Mouse (Mus musculus) forebrain, embryonic 12.5 days (tissue): Measurements from ENCODE around the gene Slc2a8. TPM values are rescaled to one million over a fixed set of nuclear protein-coding genes. Genes with fewer than 3 reads are reported as not detected.
"Not testable (repeated sequence)": the region's sequence is repeated elsewhere in the genome, so short reads cannot be mapped to it uniquely, and the experiment has no call there.

Experiments
- ATAC-seq: fragments of 200-750 bp; cut with Nextera tagmentation; 2 replicates; pipeline ENCODE4 v1.8.0; 2017; ENCODE audit warnings: moderate TSS enrichment; ENCODE audit not compliant: low FRiP score
- H3K27ac ChIP-seq: fragments of 300-500 bp; sonication (generic); 2 replicates; pipeline ENCODE4 v1.5.1; 2016; ENCODE audit warnings: mild to moderate bottlenecking
- H3K27me3 ChIP-seq: fragments of 300-500 bp; sonication (generic); 2 replicates; pipeline ENCODE4 v1.6.1; 2016; ENCODE audit warnings: mild to moderate bottlenecking
- H3K36me3 ChIP-seq: fragments of 300-500 bp; sonication (generic); replicated peaks from 2 replicates; pipeline ENCODE4 v1.6.1; 2016; ENCODE audit warnings: mild to moderate bottlenecking
- H3K4me1 ChIP-seq: fragments of 300-500 bp; sonication (generic); 2 replicates; pipeline ENCODE4 v1.6.1; 2016
- H3K4me2 ChIP-seq: fragments of 300-500 bp; sonication (generic); 2 replicates; pipeline ENCODE4 v1.6.1; 2016; ENCODE audit warnings: mild to moderate bottlenecking, moderate library complexity
- H3K4me3 ChIP-seq: fragments of 300-500 bp; sonication (generic); replicated peaks from 2 replicates; pipeline ENCODE4 v1.5.1; 2016; ENCODE audit warnings: mild to moderate bottlenecking
- H3K9ac ChIP-seq: fragments of 300-500 bp; sonication (generic); 2 replicates; pipeline ENCODE4 v1.6.1; 2016; ENCODE audit warnings: mild to moderate bottlenecking
- H3K9me3 ChIP-seq: fragments of 300-500 bp; sonication (generic); 2 replicates; pipeline ENCODE4 v1.6.1; 2016
- WGBS: fragments of 180-500 bp; shearing (Covaris S2); methylation state at CpG from one replicate; pipeline ENCODE4 v1.1.7; 2016; 5-methylcytosine and 5-hydroxymethylcytosine counted together
- polyA plus RNA-seq: library from polyadenylated mRNA; unstranded; fragments of >200 nt; fragmentation: Nextera tagmentation; extraction: Ambion mirVana; gene quantifications from 2 replicates; pipeline ENCODE4 v1.2.1, GENCODE M21; 2016

Slc2a8 gene
- polyA plus RNA-seq = 14.4 and 16.3 TPM in 2 replicates

GRCm38 (mm10) chr2:32981725-32982271 lies at the start of gene Slc2a8:
Slc2a8 (minus strand) TSS chr2:32982083.
- Histone ChIP-seq H3K4me3 (peak within 1 kb of the TSS; percentile 74), H3K4me1 (peaks cover 25% of the 10 kb centered on the region), H3K9me3 (no peaks in the 10 kb centered on the region), H3K36me3 (no peaks in the 10 kb centered on the region), H3K4me2 (peak within 1 kb of the TSS; percentile 95), H3K27me3 (peaks cover 12% of the 10 kb centered on the region), H3K27ac (peak within 1 kb of the TSS; percentile 66; the same call in 1 of the 2 replicates), H3K9ac (peak within 1 kb of the TSS; percentile 91)
- ATAC-seq = peak; percentile 98
- WGBS = under 1% methylated on average over 49 of the region's 50 CpGs

GRCm38 (mm10) chr2:33025040-33025439 lies 43.2 kb upstream of the Slc2a8 start:
- Histone ChIP-seq H3K27me3 (no peaks in the 10 kb centered on the region), H3K27ac (no peak overlapping the region), H3K9me3 (no peaks in the 10 kb centered on the region), H3K9ac (no peak overlapping the region), H3K4me1 (no peaks in the 10 kb centered on the region), H3K36me3 (no peaks in the 10 kb centered on the region), H3K4me2 (no peak overlapping the region), H3K4me3 (no peak overlapping the region)
- no peak for ATAC-seq
- 90% methylated on average over 4 of the region's 4 CpGs for WGBS

GRCm38 (mm10) chr2:33024564-33024963 lies 42.7 kb upstream of the Slc2a8 start:
- Histone ChIP-seq H3K9ac (no peak overlapping the region), H3K4me3 (no peak overlapping the region), H3K27me3 (no peaks in the 10 kb centered on the region), H3K27ac (no peak overlapping the region), H3K4me2 (no peak overlapping the region), H3K36me3 (no peaks in the 10 kb centered on the region), H3K9me3 (no peaks in the 10 kb centered on the region), H3K4me1 (no peaks in the 10 kb centered on the region)
- no peak for ATAC-seq
- 77% methylated on average over 10 of the region's 10 CpGs for WGBS

- H3K4me2 ChIP-seq = no peak overlapping the region
- no peaks in the 10 kb centered on the region for H3K9me3 ChIP-seq
- H3K4me3 ChIP-seq = no peak overlapping the region
- no peak overlapping the region for H3K27ac ChIP-seq
- WGBS = 84% methylated on average over 6 of the region's 6 CpGs
- H3K9ac ChIP-seq = no peak overlapping the region
- ATAC-seq = no peak
- no peaks in the 10 kb centered on the region for H3K27me3 ChIP-seq
- no peaks in the 10 kb centered on the region for H3K4me1 ChIP-seq
- no peaks in the 10 kb centered on the region for H3K36me3 ChIP-seq
These were observed 41.0 kb upstream of the Slc2a8 start for GRCm38 (mm10) chr2:33022846-33023245.

- Histone ChIP-seq H3K27me3 (no peaks in the 10 kb centered on the region), H3K9ac (no peak overlapping the region), H3K36me3 (no peaks in the 10 kb centered on the region), H3K4me1 (0 out of 2 replicates have a peak, but pooled peaks cover 4% of the 10 kb centered on the region), H3K4me2 (no peak overlapping the region), H3K4me3 (no peak overlapping the region), H3K27ac (no peak overlapping the region), H3K9me3 (no peaks in the 10 kb centered on the region)
- WGBS = 11% methylated on average over 6 of the region's 6 CpGs
- ATAC-seq = no peak
These were observed 36.1 kb upstream of the Slc2a8 start for GRCm38 (mm10) chr2:33018026-33018425.

- no peaks in the 10 kb centered on the region for H3K27me3 ChIP-seq
- 0 out of 2 replicates have a peak, but pooled peaks cover 4% of the 10 kb centered on the region for H3K4me1 ChIP-seq
- H3K9ac ChIP-seq = no peak overlapping the region
- WGBS = 84% methylated on average over 2 of the region's 2 CpGs
- ATAC-seq = no peak
- no peak overlapping the region for H3K4me3 ChIP-seq
- no peaks in the 10 kb centered on the region for H3K36me3 ChIP-seq
- no peaks in the 10 kb centered on the region for H3K9me3 ChIP-seq
- H3K4me2 ChIP-seq = no peak overlapping the region
- H3K27ac ChIP-seq = no peak overlapping the region
These were observed 35.3 kb upstream of the Slc2a8 start for GRCm38 (mm10) chr2:33017191-33017590.

- no peak overlapping the region for H3K9ac ChIP-seq
- WGBS = 78% methylated on average over 5 of the region's 5 CpGs
- no peak overlapping the region for H3K4me2 ChIP-seq
- 0 out of 2 replicates have a peak, but pooled peaks cover 4% of the 10 kb centered on the region for H3K4me1 ChIP-seq
- H3K27ac ChIP-seq = no peak overlapping the region
- no peaks in the 10 kb centered on the region for H3K9me3 ChIP-seq
- no peak overlapping the region for H3K4me3 ChIP-seq
- no peaks in the 10 kb centered on the region for H3K36me3 ChIP-seq
- ATAC-seq = no peak
- H3K27me3 ChIP-seq = no peaks in the 10 kb centered on the region
These were observed 33.0 kb upstream of the Slc2a8 start for GRCm38 (mm10) chr2:33014877-33015276.

GRCm38 (mm10) chr2:33009055-33009454 lies 27.2 kb upstream of the Slc2a8 start:
- not testable (repeated sequence) for H3K9ac ChIP-seq, H3K4me2 ChIP-seq, ATAC-seq, H3K27ac ChIP-seq, H3K4me1 ChIP-seq, H3K27me3 ChIP-seq, H3K36me3 ChIP-seq, H3K9me3 ChIP-seq, H3K4me3 ChIP-seq
- WGBS = 93% methylated on average over 4 of the region's 4 CpGs

- WGBS = 77% methylated on average over 5 of the region's 5 CpGs
- Histone ChIP-seq H3K9ac (no peak overlapping the region), H3K4me1 (no peaks in the 10 kb centered on the region), H3K4me2 (no peak overlapping the region), H3K9me3 (no peaks in the 10 kb centered on the region), H3K36me3 (no peaks in the 10 kb centered on the region), H3K27ac (no peak overlapping the region), H3K4me3 (no peak overlapping the region), H3K27me3 (no peaks in the 10 kb centered on the region)
- no peak for ATAC-seq
These were observed 23.2 kb upstream of the Slc2a8 start for GRCm38 (mm10) chr2:33005041-33005440.

GRCm38 (mm10) chr2:33002144-33002543 lies 20.3 kb upstream of the Slc2a8 start:
- no peak overlapping the region for H3K27ac ChIP-seq
- no peaks in the 10 kb centered on the region for H3K36me3 ChIP-seq
- ATAC-seq = no peak
- no peak overlapping the region for H3K4me2 ChIP-seq
- H3K27me3 ChIP-seq = no peaks in the 10 kb centered on the region
- no peaks in the 10 kb centered on the region for H3K9me3 ChIP-seq
- 83% methylated on average over 7 of the region's 7 CpGs for WGBS
- no peak overlapping the region for H3K4me3 ChIP-seq
- H3K4me1 ChIP-seq = no peaks in the 10 kb centered on the region
- H3K9ac ChIP-seq = no peak overlapping the region

GRCm38 (mm10) chr2:32999752-33000151 lies 17.9 kb upstream of the Slc2a8 start:
- no peak overlapping the region for H3K4me2 ChIP-seq
- no peaks in the 10 kb centered on the region for H3K36me3 ChIP-seq
- no peaks in the 10 kb centered on the region for H3K27me3 ChIP-seq
- H3K9ac ChIP-seq = no peak overlapping the region
- H3K4me3 ChIP-seq = no peak overlapping the region
- no peaks in the 10 kb centered on the region for H3K9me3 ChIP-seq
- H3K4me1 ChIP-seq = no peaks in the 10 kb centered on the region
- ATAC-seq = no peak
- no peak overlapping the region for H3K27ac ChIP-seq
- 95% methylated on average over 2 of the region's 2 CpGs for WGBS

- no peak overlapping the region for H3K9ac ChIP-seq
- no peaks in the 10 kb centered on the region for H3K36me3 ChIP-seq
- no peak overlapping the region for H3K4me2 ChIP-seq
- no peaks in the 10 kb centered on the region for H3K9me3 ChIP-seq
- H3K4me3 ChIP-seq = no peak overlapping the region
- H3K27ac ChIP-seq = no peak overlapping the region
- ATAC-seq = no peak
- 85% methylated on average over 4 of the region's 4 CpGs for WGBS
- H3K27me3 ChIP-seq = no peaks in the 10 kb centered on the region
- no peaks in the 10 kb centered on the region for H3K4me1 ChIP-seq
These were observed 15.9 kb upstream of the Slc2a8 start for GRCm38 (mm10) chr2:32997792-32998191.

GRCm38 (mm10) chr2:32997081-32997480 lies 15.2 kb upstream of the Slc2a8 start:
- H3K4me1 ChIP-seq = no peaks in the 10 kb centered on the region
- H3K9me3 ChIP-seq = no peaks in the 10 kb centered on the region
- H3K27me3 ChIP-seq = no peaks in the 10 kb centered on the region
- ATAC-seq = no peak
- no peak overlapping the region for H3K4me3 ChIP-seq
- H3K9ac ChIP-seq = no peak overlapping the region
- no peak overlapping the region for H3K4me2 ChIP-seq
- H3K36me3 ChIP-seq = no peaks in the 10 kb centered on the region
- H3K27ac ChIP-seq = no peak overlapping the region
- 73% methylated on average over 6 of the region's 6 CpGs for WGBS
